Mouse (Mus musculus) layer of hippocampus, postnatal 14 days (tissue): ENCODE data around the gene Mpped2. TPM values are rescaled to one million over a fixed set of nuclear protein-coding genes. Genes with fewer than 3 reads are reported as not detected.

ENCODE experiments used
- DNase-seq, 2 experiments: peaks; one replicate each; pipeline ENCODE4 v3.0.0; 2021 to 2022; ENCODE audit warnings: low spot score in 2 of 2, mixed read lengths in 1 of 2
- long read RNA-seq, 2 experiments: library from polyadenylated mRNA; stranded (forward); transcript quantifications; one replicate each; pipeline ENCODE4 v2.0.0; 2021
- total RNA-seq, 2 experiments: library from RNA; stranded (reverse); gene quantifications; 2 replicates each; pipeline ENCODE4 v1.2.3; 2021

The Mpped2 gene
- 10 to 100 TPM; 39.9 to 40.3 TPM for total RNA-seq
- long read RNA-seq, experiment 1, transcript Mpped2-202 (7 exons, 2,848 nt): major isoform, 23 of 32 reads
- long read RNA-seq, experiment 1, partial matches to known transcripts: 0 of 32 reads
- long read RNA-seq, experiment 1, other reads (novel, unspliced or antisense): 9 of 32 reads
- long read RNA-seq, experiment 2, transcript Mpped2-202 (7 exons, 2,848 nt): major isoform, 36 of 56 reads
- long read RNA-seq, experiment 2, partial matches to known transcripts: 6 of 56 reads
- long read RNA-seq, experiment 2, other reads (novel, unspliced or antisense): 12 of 56 reads

DNA sequence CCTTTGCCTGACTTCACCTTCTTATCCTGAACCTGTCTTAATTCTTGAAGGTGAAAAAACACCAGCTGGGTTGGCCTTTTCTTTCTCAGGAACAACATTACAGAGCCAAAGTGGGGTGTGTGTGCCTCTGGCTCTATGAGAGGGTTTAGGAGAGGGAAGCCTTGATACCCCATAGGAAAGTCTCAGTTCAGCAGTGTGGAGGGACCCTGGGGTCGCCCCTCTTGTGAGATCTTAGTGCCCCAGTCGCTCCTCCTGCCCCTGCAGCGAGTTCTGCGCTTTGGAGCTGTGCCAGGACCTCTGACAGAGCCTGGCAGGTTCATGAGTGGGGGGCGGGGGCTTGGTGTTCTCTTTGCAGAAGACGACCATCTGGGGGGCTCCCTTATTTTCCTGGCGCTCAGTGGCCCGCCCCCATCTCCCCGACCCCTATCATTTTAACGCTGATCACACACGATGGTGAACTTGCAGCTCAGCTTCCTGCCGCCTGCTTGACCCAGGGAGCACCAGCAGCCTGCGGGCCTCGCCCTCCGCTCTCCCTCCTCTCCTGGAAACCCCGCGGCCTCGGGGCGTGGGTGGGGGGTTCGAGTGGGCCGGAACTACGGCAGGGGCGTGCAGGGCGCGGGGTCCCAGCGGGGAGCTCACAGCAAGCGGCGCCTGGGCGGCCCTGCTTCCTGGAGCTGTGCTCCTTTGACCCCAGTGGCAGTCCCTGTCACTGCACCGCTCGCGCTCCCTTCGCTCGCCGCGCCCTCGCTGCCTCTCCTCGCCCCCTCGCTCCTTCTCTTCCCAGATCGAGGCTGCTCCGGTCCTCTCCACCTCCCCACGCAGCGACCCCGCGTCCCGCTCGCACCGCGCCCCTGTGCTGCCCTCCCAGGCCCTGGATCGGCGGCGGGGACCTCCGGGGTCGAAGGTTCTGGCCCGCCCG, at the start of gene Mpped2:
Gene Mpped2 (plus strand): TSS at position 487 of the 919 bp plus-strand sequence.
- DNase-seq: peak; percentile 34 to 35

DNA sequence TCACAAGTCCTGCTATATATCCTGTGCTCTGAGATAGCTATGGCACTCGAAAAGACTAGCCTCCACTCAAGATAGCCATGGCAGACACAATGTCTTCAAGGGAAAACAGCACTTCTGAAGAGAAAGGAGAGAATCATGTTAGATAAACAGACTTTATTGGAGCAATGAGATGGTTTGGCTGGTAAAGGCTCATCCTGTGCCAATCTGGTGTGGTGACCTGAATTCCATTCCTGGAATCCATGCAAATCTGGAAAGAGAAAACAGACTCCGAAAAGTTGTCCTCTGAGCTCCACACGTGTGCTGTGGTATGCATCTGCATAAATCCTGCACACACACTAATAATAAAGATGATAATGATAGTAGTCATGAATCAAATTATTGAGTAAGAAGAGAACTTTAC, 48.3 kb upstream of the Mpped2 start:
- DNase-seq: no peak

DNA sequence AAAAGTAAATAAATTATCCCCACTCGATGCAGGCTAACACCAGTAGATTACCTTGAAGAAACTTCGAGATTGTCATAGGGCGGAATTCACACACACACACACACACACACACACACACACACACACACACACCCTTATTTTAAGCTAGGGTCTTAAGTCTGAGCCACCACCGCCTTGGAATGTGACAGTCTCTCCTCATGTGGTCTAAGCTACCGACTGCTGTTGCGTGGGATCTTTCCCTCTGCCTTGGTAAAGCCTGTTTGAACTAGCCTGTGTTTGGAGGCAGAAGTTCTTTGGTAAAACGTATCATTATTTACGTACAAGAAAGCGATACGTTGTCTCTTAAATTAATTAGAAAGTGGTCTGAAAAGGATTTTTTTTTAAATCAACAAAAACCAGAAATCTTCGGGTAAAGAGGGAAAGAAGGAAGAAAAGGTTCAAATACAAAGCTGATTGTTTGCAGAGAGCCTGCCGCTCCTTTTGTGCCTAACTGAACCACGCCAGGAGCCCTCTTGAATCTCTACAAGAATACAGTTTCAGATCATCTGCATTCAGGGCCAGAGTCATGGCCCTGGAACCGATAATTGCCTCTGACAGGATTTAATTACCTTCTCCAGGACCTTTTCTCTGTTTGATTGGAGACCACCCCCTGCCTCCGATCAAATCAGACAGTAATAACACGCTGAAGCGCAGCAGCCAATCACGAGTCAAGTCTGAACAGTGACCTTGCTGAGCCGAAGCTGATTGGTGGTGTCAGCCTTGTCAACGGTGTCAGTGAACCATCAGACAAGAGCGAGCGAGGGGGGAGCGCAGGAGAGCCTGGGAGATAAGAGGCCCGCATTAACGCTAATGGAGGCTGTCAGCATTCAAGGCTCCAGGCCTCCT, 43.1 kb upstream of the Mpped2 start:
- peak; percentile 81 to 93 for DNase-seq

DNA sequence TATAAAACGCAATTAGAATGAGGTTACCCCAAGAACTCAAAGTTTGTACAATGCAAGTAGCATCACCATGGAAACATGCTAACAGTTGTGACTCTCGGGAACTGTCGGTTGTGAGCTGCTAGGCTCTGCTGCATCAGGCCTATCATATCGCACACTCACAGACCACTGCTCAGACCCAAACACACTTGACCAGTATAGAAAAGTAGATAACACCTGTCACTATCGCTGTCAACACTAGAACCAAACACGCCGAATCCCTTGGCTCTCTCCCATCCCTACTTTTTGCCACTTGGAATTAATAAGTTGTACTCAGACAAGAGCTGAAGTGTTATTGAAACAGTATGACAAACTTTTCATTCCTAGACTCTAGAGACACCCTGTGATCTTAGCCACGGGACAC, 40.9 kb upstream of the Mpped2 start:
- no peak for DNase-seq

DNA sequence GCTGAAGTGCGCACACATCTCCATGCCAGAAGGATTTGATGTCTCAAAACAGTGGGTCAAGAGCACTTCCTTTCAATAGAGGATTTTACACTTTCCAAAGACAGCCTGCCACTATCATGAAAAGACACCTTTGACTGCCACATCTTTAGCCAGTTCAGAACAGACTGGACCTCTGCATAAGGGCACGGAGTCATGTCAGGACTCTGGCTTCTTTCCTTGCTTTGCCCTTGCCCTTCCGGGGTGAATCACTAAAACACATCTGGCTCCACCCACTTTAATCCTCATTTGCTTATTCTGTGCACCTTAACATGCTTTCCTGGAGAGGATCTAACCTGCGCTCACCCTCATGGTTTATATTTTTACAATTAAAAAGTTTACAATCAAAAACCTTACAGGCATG, 40.3 kb upstream of the Mpped2 start:
- DNase-seq: no peak

DNA sequence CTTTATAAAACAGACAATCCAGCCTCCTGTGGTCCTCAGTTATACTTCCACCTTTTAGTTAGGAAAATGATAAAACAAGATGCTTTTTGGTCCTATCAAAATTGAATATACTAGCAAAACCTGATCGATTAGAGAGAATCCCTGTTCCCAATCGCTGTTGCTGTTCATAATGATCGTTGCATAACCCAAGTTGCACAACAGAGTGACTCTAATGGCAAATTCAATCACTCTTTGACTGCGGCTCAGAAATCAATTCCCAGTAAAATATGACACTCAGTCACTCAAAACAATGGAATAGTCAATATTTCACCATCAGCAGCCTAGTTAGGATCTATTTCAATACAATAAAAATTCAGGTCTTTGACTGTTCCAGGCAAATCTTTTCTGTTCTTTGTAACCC, 39.8 kb upstream of the Mpped2 start:
- DNase-seq: no peak

DNA sequence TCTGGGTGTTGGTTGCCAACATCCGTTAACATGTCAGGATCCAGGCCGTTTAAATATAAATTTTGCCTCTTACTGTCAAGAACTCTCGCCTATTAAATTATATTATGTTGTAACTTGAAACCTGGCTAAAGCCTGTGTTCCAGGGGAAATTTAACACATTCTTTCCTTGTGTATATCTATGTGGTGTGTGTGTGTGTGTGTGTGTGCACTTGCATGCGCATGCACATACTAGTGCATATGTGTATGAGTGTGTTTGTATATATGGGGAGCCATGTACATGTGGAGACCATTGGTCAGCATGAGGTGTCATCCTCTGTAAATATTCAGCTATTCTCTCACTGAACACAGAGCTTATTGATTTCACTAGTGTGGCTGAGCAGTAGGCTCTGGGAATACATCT, 37.8 kb upstream of the Mpped2 start:
- no peak for DNase-seq

DNA sequence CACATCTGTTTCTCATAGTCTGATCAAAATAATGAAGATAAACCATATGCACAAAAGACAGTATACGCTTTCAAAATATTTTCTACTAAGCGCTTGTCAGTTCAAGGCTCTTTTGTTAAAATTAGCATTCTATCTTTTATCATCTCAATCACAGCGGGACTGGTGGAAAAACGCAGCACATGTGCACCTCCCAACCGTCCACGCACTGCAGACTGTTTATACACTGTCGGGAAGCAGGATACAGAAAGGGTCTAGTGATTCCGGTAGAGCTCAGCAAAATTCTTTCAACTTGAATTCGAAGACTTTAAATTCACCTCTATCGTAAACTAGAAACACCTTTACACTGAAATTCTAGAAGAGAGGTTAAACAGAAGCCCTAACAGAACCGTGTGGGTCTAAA, 27.8 kb upstream of the Mpped2 start:
- no peak for DNase-seq

DNA sequence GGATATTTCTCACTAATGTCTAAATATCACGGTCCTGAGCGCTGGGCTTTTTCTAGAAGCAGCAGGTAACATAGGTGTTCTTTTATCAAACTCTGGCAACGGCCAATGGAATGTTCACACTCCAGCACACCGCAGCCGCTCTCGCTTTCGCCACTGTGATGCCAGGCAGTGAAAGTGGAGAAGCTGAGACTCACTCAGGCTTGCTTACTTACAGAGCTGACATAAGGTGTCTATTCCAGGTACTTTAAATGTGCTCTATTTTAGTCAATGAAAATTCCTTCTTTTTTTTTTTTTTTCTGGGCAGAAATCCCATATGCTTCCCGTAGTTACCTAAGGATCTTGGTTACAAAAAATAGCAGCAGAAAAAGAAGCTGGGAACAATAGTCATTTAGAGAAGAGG, 18.8 kb upstream of the Mpped2 start:
- no peak for DNase-seq

DNA sequence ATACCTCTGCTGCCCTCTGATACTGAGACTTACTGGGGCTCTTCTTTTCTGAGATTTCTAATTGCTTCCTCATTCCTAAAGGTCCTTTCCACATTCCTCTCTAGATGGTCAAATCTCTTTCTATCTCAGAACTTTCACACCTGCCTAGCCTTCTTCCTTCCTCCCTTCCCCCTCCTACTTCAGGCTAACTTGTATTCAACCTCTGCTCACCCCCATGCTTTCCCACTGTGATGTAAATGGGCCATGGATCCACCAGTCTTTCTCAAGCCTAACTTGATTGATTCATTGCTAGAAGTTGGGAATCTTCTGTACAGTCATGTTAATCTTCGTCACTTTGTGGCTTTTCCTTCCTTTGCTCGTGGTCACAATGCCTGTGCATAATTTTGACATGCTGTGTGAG, 15.6 kb upstream of the Mpped2 start:
- no peak for DNase-seq

DNA sequence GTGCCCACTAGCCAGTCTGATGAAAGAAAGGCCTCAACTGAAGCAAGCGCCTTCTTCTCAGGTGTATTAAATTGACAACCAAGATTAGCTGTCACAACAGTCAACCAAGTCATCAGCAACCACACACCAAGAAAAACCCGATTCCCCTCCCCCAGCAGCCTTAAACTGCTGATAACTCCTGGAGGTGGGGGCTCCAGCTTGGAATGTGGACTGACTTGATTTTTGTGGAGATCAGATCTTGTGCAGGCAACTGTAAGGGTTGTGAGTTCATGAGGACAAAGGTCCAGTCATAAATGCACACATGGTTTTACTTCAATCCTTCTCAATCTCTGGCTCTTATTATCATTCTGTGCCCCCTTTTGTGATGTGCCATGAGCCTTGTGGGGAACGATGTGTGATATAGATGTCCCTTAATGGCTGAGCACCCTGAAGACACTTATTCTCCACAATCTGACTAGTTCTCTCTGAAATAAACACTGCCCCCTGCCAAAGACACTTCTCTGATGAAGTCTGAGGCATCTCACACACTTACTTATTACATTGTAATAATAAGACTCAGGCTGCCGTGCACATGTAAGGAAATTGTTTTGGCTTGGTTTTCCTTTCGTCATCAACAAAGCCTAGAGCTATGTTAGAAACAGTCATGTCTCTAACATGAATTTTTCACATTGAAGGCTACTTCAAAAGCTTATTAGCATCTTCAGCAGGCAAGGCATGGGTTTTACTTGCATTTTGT, 13.2 kb upstream of the Mpped2 start:
- no peak for DNase-seq

DNA sequence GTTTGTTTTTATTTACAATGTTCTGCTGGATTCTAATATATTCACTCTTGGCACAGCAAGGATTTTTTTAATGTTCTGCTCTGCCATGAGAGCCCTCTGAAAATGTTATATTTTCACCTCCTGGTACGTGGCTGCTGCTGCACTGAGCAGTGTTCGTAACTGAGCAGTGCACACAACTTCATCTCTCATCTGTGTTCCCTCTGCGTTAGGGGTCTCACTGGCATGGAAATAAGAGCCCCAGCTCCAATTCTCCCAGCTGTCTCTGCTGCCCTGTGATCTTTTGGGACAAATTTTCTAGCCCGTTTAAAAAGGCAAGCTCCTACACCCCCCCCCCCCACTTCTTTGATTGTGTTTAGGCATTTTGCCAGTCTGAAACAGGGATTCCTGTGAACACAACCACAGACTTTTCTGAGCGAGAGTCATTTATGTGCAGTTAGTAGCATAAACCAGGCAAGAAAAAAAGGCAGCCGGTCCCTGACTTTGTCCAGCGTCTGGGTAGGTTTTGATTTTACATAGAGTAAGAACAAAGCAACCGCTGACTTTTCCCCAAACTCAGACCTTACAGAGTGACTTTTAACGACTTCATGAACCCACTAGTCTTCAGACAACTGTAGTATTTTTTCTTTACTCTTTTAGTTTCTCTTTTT, 9.8 kb upstream of the Mpped2 start:
- DNase-seq: no peak

DNA sequence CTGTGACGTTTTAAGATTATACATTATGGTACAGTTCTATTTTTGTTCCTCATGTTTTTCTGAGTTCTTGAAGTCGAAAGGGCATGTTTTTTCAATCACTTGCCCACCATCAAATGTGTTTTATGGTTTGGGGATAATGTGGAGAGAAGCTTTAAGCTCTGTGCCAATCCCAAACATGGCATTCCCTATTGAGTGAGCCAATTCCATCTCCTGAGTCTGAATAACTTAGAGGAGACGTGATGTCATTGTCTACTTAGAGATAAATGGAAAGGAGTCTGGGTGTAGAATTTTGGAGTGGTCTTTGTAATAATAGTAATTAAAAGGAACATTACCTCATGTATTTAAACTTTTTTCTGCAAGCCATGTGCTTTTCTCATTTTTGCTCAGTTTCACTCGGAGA, 9.2 kb upstream of the Mpped2 start:
- DNase-seq: no peak

DNA sequence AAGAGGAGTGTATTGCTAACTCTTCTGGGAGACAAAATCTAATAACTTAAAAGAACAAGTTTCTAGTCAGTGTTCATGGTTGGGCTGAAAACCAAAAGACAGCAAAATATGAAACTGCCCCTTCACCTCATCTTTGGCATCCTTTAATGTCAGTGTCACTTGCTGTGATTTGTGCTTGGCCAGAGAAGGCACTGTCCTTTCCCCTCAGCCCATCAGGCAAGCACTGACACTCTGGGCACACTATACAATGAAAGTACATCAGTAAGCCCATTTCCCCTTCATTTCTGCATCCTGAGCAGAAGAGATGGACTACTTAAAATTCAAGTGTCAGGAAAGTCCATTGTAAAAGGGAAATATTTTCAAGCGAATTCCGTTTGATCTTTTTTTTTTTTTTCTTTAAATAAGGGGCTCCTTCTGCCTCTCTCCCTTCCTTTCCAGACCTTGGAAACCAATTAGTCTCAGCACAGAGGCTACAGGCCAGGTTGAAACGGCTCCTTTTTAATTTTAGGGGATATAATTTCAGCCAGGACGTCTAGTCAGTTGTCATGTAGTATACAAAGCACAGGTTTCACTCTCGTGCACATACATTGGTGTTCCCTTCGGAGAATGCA, 1.2 kb upstream of the Mpped2 start:
- no peak for DNase-seq

DNA sequence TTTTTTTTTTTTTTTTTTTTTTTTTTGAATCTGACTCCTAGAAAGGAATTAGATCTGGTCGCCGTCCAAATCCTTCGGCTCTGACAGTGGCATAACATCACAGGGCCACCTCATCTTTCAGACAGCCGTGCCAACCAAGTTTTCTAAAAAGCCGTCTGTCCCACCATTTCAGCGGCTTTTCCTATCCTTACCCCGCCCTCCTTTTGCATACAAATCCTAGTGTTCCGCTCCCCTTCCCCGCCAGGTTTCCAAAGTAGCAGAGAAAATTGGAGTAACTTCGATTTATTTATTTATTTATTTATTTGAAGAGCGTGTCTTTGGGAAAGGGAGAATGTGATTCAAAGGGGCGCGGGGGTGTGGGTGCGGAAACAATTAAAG, 675 bp upstream of the Mpped2 start:
- DNase-seq: no peak

DNA sequence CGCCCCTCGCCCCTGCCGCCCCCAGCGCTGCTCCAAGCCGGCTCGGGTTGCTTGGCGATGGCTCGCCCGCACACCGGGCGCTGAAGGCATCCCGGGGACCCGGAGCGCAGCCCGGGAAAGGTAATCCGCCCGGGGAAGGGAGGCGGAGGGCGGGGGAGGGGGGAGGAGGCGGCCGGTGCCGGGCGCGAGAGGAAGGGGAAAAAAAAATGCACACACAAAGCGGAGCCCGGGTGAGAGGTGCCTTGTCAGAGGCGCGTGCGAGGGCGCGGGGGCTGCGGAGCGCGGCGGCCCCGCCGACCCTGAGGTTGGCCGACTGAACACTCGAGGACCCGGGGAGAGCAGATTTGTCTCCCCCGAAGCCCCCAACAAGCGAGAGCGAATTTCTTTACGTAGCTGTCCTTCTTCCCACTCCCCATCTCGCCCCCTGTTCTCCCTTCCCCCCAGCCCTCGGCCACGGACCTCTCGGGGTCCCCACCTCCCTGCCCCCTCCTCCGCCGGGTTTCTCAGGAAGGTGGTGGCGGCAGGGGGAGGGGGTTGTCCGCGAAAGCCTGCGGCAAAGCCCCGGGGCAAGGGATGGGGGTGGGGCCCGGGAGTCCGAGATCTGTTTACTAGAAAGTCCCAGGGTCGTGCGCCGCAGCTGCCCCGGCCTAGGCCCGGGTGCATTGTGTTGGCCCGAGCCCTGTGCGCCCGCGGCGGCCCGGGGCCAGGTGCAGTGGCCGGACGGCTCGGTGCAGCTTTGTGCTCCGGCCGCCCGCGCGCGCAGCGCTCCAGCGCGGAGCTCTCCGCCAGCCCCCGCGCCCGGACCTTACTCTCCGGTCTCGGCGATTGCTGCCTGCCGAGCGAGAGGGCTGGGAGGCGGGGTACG, 865 bp downstream of the Mpped2 start:
- peak; percentile 39 to 67 for DNase-seq

DNA sequence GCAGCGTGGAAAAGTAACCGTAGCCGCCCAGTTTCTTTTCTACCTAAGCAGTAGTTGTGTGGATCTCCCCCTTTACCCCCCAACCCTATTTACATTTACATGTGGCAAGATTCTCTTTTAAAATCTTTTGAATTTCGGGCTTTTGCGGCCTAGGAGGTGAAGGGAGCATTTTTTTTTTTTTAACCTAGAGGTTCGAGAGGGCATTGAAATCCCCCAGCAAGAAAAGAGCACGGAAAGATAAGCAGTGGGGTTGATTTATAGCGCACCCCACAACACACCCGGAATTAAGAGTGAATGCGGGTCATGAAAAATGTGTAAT, 1.5 kb downstream of the Mpped2 start:
- no peak for DNase-seq

DNA sequence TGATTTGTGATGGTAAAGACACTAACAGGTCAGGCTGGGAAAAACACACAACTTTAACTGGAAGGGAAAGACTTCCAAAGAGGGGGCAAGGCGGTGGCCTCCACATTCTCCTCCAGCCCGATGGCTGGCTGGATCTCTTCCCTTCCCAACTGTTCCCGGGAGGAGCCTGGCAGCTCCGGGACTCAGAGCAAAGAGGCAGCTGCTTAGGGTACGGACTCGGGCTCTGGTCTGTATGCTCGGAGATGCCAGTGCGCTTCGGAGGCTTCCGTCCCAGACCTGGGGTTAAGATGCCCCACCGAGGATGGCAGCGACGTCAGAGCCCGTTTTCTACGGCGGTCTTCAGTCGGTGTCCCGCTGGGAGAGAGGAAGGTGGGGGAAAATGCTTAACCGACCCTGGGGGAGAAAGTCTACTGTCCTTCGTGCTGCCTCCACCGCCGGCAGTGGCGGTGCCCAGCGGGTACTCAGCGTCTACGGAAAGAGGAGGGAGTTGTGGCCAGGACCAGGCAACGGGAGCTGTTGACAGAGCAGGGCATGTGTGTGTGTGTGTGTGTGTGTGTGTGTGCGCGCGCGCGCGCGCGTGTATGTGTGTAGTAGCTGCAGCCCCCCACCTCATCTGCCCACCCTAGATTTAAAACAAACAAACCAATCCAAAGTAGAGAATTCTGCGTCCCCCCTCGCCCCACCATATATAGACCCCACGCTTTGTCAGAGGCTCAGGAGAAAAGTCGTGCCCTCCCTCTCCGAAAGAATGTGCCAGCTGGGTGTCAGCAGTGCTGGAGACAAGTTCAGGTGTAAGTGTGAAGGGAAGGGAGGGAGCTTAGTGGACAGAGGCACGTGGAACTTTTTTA, 2.0 kb downstream of the Mpped2 start:
- peak; percentile 40 to 60 for DNase-seq
